Mouse (Mus musculus) colon, adult 2 months (tissue): Measurements from ENCODE around the gene Apobec4. TPM values are rescaled to one million over a fixed set of nuclear protein-coding genes. Genes with fewer than 3 reads are reported as not detected.

Experiments used
- polyA plus RNA-seq: library from polyadenylated mRNA; depleted of rRNA; stranded (reverse); fragments of >200 nt; gene quantifications from 2 replicates; pipeline ENCODE4 v1.2.3, GENCODE M21; 2012; rRNA removed

Gene Apobec4
- polyA plus RNA-seq, result 0.07 TPM in 1 of 2 replicates, not detected in the other

GRCm38 (mm10) chr1:152750312-152750965 lies at the start of gene Apobec4:
Apobec4 (plus strand) TSS chr1:152750551.

DNA sequence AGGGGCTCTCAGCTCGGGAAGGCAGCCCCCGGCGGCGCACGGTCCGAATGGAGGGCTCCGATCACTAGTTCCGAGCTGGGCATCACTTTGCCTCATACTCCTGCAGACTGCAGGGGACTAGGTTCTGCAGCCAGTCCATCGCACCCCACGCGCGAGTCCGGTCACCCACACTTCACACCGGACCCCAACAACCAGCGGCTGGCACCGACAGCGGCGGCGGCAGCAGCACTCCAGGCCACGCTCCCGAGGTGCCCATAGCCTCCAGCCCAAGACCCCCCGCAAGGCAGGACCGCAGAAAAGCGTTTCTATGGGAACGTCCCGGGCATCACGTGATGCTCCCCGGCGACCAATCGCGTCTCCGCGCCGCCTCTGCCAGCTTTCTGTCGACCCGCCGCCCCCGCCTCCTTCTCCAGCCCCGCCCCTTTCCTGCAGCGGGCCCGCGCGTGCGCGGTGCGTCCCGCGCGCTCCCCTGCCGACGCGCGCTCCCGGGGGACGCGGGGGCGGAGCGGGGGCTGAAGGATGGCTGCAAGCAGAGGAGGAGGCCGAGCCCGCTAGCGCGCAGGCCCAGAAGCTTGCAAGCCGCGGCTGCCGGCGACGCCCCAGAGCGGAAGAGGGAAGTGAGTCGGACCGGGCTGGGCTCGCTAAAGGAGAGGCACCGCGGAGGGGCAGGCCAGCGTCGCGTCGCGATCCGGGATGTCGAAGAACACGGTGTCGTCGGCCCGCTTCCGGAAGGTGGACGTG lies 15.9 kb downstream of the Apobec4 start, which contains the start of the genes Rgl1 and Arpc5:
Rgl1 (minus strand) TSS at position 320 of the 741 bp plus-strand sequence.
Arpc5 (plus strand) TSS at position 511 of the 741 bp plus-strand sequence.

GRCm38 (mm10) chr1:152799897-152800296 lies 49.5 kb downstream of the Apobec4 start, which contains the start of gene Ncf2:
Ncf2 (plus strand) TSS chr1:152800194.

Other genes starting within 250 kb of the Apobec4 start
- 4.5 and 4.7 TPM in 2 replicates for gene Rgl1, start 15.8 kb downstream of the Apobec4 start, polyA plus RNA-seq
- gene Arpc5, start 16.0 kb downstream of the Apobec4 start, polyA plus RNA-seq, result 92.7 and 119 TPM in 2 replicates
- 7.8 and 10.6 TPM in 2 replicates for gene Ncf2, start 49.6 kb downstream of the Apobec4 start, polyA plus RNA-seq
- 19.2 and 30.3 TPM in 2 replicates for gene Smg7, start 152.1 kb downstream of the Apobec4 start, polyA plus RNA-seq
- gene Nmnat2, start 204.4 kb downstream of the Apobec4 start, polyA plus RNA-seq, result 2.4 and 2.6 TPM in 2 replicates